Mouse (Mus musculus) testis, adult 2 months (tissue): ENCODE results near the gene Nim1k.

Experiments used
- CTCF ChIP-seq: fragments of 200-500 bp; IDR thresholded peaks from 2 replicates; pipeline ENCODE4 v1.5.1; 2012; ENCODE audit warnings: low read depth, mild to moderate bottlenecking, inconsistent platforms, low read length, moderate library complexity; ENCODE audit not compliant: control insufficient read depth, insufficient read depth, insufficient replicate concordance
- POLR2A ChIP-seq: fragments of 200-500 bp; IDR thresholded peaks from 2 replicates; pipeline ENCODE4 v1.6.1; 2012; ENCODE audit warnings: low read depth, mild to moderate bottlenecking, inconsistent platforms, low read length, moderate library complexity; ENCODE audit not compliant: control insufficient read depth

DNA sequence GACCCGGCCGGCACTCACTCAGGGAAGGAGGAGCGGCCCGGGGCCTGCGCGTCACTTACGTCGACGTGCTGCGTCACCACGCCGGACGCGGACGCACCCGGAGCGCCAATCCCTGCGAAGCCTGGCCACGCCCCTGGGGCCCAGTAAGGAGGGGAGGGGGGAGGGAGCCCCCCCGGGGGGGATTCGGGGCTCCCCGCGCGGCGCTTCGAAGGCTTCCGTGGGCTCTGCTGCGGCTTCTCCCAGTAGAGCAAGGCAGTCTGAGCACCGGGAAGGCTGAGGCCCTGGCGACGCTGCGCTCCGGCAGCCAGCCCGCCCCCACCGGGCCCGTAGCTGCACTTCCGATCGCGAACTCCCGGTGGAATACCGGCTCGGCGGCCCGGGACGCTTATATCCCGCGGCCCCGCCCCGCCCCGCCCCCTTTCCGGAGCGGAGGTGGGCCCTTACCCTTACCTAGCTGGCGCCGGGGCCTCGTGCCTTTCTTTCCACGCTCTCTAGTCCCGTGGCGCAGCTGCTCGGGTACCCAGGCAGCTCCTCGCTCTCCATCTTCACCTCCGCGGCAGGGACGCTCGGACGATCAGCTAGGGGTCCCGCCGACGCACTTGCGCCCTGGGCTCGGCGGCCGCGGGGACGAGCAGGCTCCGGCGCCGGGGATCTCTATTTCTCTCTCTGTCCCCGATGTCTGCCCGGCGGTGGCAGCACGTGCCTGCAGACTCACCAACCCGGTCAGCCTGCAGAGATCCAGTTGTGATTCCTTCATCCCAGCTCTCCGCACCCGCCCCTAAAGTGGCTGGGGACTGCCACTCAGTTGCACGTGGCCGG, 35.3 kb upstream of the Nim1k start, which contains the start of gene Zfp131:
- TF ChIP-seq CTCF (no peak), POLR2A (peak; percentile 1; the same call in 1 of the 2 replicates)
